Mouse (Mus musculus) intestine, embryonic 14.5 days (tissue): ENCODE results near the gene Gm20458. TPM values are rescaled to one million over a fixed set of nuclear protein-coding genes. Genes with fewer than 3 reads are reported as not detected.

Source experiments
- ATAC-seq: fragments of 200-750 bp; cut with Nextera tagmentation; replicated peaks from 2 replicates; pipeline ENCODE4 v1.8.0; 2017; ENCODE audit warnings: low read depth, moderate number of reproducible peaks, moderate TSS enrichment, moderate library complexity; ENCODE audit not compliant: low FRiP score, low TSS enrichment
- DNase-seq: peaks from one replicate; pipeline ENCODE4 v3.0.0-alpha.2; 2018; ENCODE audit warnings: low spot score
- H3K27ac ChIP-seq: fragments of 300-500 bp; sonication (generic); 2 replicates; pipeline ENCODE4 v1.5.1; 2014; ENCODE audit warnings: low read depth, mild to moderate bottlenecking, control low read depth
- H3K27me3 ChIP-seq: fragments of 300-500 bp; sonication (generic); replicated peaks from 2 replicates; pipeline ENCODE4 v1.6.1; 2014; ENCODE audit warnings: low read length, control low read depth; ENCODE audit not compliant: control insufficient read depth, insufficient read depth
- H3K36me3 ChIP-seq: fragments of 300-500 bp; sonication (generic); 2 replicates; pipeline ENCODE4 v1.6.1; 2014; ENCODE audit warnings: low read length, control low read depth; ENCODE audit not compliant: control insufficient read depth, insufficient read depth
- H3K4me1 ChIP-seq: fragments of 300-500 bp; sonication (generic); replicated peaks from 2 replicates; pipeline ENCODE4 v1.6.1; 2014; ENCODE audit warnings: low read length, control low read depth, mixed read lengths; ENCODE audit not compliant: control insufficient read depth, insufficient read depth
- H3K4me2 ChIP-seq: fragments of 300-500 bp; sonication (generic); 2 replicates; pipeline ENCODE4 v1.6.1; 2014; ENCODE audit warnings: low read length
- H3K4me3 ChIP-seq: fragments of 300-500 bp; sonication (generic); 2 replicates; pipeline ENCODE4 v1.5.1; 2014; ENCODE audit warnings: low read depth, low read length, control low read depth, mixed read lengths
- H3K9ac ChIP-seq: fragments of 300-500 bp; sonication (generic); 2 replicates; pipeline ENCODE4 v1.6.1; 2014; ENCODE audit warnings: mild to moderate bottlenecking, low read length
- H3K9me3 ChIP-seq: fragments of 300-500 bp; sonication (generic); 2 replicates; pipeline ENCODE4 v1.6.1; 2016; ENCODE audit warnings: low read length, control low read depth; ENCODE audit not compliant: control insufficient read depth
- WGBS: fragments of 180-500 bp; shearing (Covaris S2); extraction: QIAGEN DNeasy Blood & Tissue Kit; methylation state at CpG from one replicate; pipeline ENCODE4 v1.1.7; 2014; 5-methylcytosine and 5-hydroxymethylcytosine counted together
- polyA plus RNA-seq: library from polyadenylated mRNA; unstranded; fragments of >200 nt; fragmentation: Nextera tagmentation; extraction: Ambion mirVana; gene quantifications from 2 replicates; pipeline ENCODE4 v1.2.1, GENCODE M21; 2014

The Gm20458 gene
- polyA plus RNA-seq, 1 experiment from 2014 or later = 17.4 TPM

- Histone ChIP-seq H3K36me3 (peaks cover 58% of the 10 kb centered on the region), H3K4me1 (no peaks in the 10 kb centered on the region), H3K4me2 (no peak overlapping the region), H3K4me3 (no peak overlapping the region), H3K27ac (no peak overlapping the region), H3K9ac (no peak overlapping the region), H3K27me3 (no peaks in the 10 kb centered on the region), H3K9me3 (peaks cover 7% of the 10 kb centered on the region; the same call in 1 of the 2 replicates)
- 83% methylated on average over 4 of the region's 4 CpGs for WGBS
- no peak for ATAC-seq
- no peak for DNase-seq
Measured at GRCm38 (mm10) chr2:164505619-164506347, 45.0 kb downstream of the Gm20458 start.

- peaks cover 39% of the 10 kb centered on the region for H3K36me3 ChIP-seq
- no peak overlapping the region for H3K4me2 ChIP-seq
- 87% methylated on average over 19 of the region's 19 CpGs for WGBS
- H3K4me3 ChIP-seq = no peak overlapping the region
- H3K4me1 ChIP-seq = 0 out of 2 replicates have a peak, but pooled peaks cover 6% of the 10 kb centered on the region
- no peak overlapping the region for H3K9ac ChIP-seq
- ATAC-seq (no peak), DNase-seq (no peak)
- peaks cover 7% of the 10 kb centered on the region; the same call in 1 of the 2 replicates for H3K9me3 ChIP-seq
- no peak overlapping the region for H3K27ac ChIP-seq
- H3K27me3 ChIP-seq = no peaks in the 10 kb centered on the region
Measured at GRCm38 (mm10) chr2:164507811-164508210, 47.0 kb downstream of the Gm20458 start.

GRCm38 (mm10) chr2:164510621-164511190, 49.9 kb downstream of the Gm20458 start:
- Histone ChIP-seq H3K36me3 (peaks cover 11% of the 10 kb centered on the region; the same call in 1 of the 2 replicates), H3K4me2 (no peak overlapping the region), H3K9me3 (no peaks in the 10 kb centered on the region), H3K27ac (no peak overlapping the region), H3K27me3 (no peaks in the 10 kb centered on the region), H3K9ac (no peak overlapping the region), H3K4me1 (peaks cover 10% of the 10 kb centered on the region; the same call in 1 of the 2 replicates), H3K4me3 (no peak overlapping the region)
- no peak for ATAC-seq
- WGBS = 50% methylated on average over 4 of the region's 5 CpGs
- DNase-seq = no peak

GRCm38 (mm10) chr2:164512121-164512909, 51.5 kb downstream of the Gm20458 start:
- 65% methylated on average over 11 of the region's 14 CpGs for WGBS
- Histone ChIP-seq H3K4me1 (peaks cover 10% of the 10 kb centered on the region; the same call in 1 of the 2 replicates), H3K36me3 (no peaks in the 10 kb centered on the region), H3K27me3 (no peaks in the 10 kb centered on the region), H3K9ac (no peak overlapping the region), H3K4me2 (no peak overlapping the region), H3K27ac (no peak overlapping the region), H3K4me3 (no peak overlapping the region), H3K9me3 (no peaks in the 10 kb centered on the region)
- no peak for ATAC-seq
- no peak for DNase-seq

- no peak overlapping the region for H3K4me2 ChIP-seq
- H3K9me3 ChIP-seq = no peaks in the 10 kb centered on the region
- H3K9ac ChIP-seq = no peak overlapping the region
- no peak for DNase-seq
- WGBS = 71% methylated on average over 8 of the region's 8 CpGs
- no peaks in the 10 kb centered on the region for H3K27me3 ChIP-seq
- no peak overlapping the region for H3K4me3 ChIP-seq
- no peak for ATAC-seq
- H3K27ac ChIP-seq = no peak overlapping the region
- peaks cover 11% of the 10 kb centered on the region; the same call in 1 of the 2 replicates for H3K4me1 ChIP-seq
- no peaks in the 10 kb centered on the region for H3K36me3 ChIP-seq
Measured at GRCm38 (mm10) chr2:164513389-164513788, 52.6 kb downstream of the Gm20458 start.

GRCm38 (mm10) chr2:164514916-164515315, 54.1 kb downstream of the Gm20458 start:
- Histone ChIP-seq H3K27me3 (no peaks in the 10 kb centered on the region), H3K9ac (no peak overlapping the region), H3K4me3 (no peak overlapping the region), H3K9me3 (no peaks in the 10 kb centered on the region), H3K4me1 (peaks cover 23% of the 10 kb centered on the region; the same call in 1 of the 2 replicates), H3K36me3 (no peaks in the 10 kb centered on the region), H3K27ac (no peak overlapping the region), H3K4me2 (no peak overlapping the region)
- ATAC-seq = no peak
- 68% methylated on average over 3 of the region's 3 CpGs for WGBS
- no peak for DNase-seq

GRCm38 (mm10) chr2:164515897-164516296, 55.1 kb downstream of the Gm20458 start:
- no peak overlapping the region for H3K27ac ChIP-seq
- 86% methylated on average over 9 of the region's 9 CpGs for WGBS

GRCm38 (mm10) chr2:164516592-164516991, 55.8 kb downstream of the Gm20458 start:
- WGBS = 81% methylated on average over 11 of the region's 11 CpGs
- no peak for DNase-seq
- H3K9ac ChIP-seq = no peak overlapping the region

More at GRCm38 (mm10) chr2:164515897-164516296, 55.1 kb downstream of the Gm20458 start:
- Histone ChIP-seq H3K27me3 (no peaks in the 10 kb centered on the region), H3K36me3 (no peaks in the 10 kb centered on the region), H3K4me3 (no peak overlapping the region), H3K4me2 (no peak overlapping the region), H3K9me3 (no peaks in the 10 kb centered on the region), H3K9ac (no peak overlapping the region), H3K4me1 (peaks cover 23% of the 10 kb centered on the region; the same call in 1 of the 2 replicates)
- no peak for DNase-seq
- no peak for ATAC-seq

More at GRCm38 (mm10) chr2:164516592-164516991, 55.8 kb downstream of the Gm20458 start:
- Histone ChIP-seq H3K9me3 (no peaks in the 10 kb centered on the region), H3K27me3 (no peaks in the 10 kb centered on the region), H3K4me3 (no peak overlapping the region), H3K27ac (no peak overlapping the region), H3K4me1 (peaks cover 23% of the 10 kb centered on the region; the same call in 1 of the 2 replicates), H3K36me3 (no peaks in the 10 kb centered on the region), H3K4me2 (no peak overlapping the region)
- no peak for ATAC-seq
